Mouse (Mus musculus) subcutaneous adipose tissue, adult 2 months (tissue): ENCODE results near the gene Irs4. TPM values are rescaled to one million over a fixed set of nuclear protein-coding genes. Genes with fewer than 3 reads are reported as not detected.

Experiments
- polyA plus RNA-seq: library from polyadenylated mRNA; depleted of rRNA; stranded (reverse); fragments of >200 nt; gene quantifications from 2 replicates; pipeline ENCODE4 v1.2.3, GENCODE M21; 2012; ENCODE audit warnings: low replicate concordance; rRNA removed

The Irs4 gene
- polyA plus RNA-seq = 0.31 TPM in 1 of 2 replicates, not detected in the other

GRCm38 (mm10) chrX:141724937-141725918 lies at the start of gene Irs4:
Gene Irs4 (minus strand): TSS chrX:141725263.

Other genes starting within 250 kb of the Irs4 start
- 3.1 and 23.5 TPM in 2 replicates for gene Col4a5, start 249.9 kb downstream of the Irs4 start, polyA plus RNA-seq
- gene Gm15294, start 150.0 kb upstream of the Irs4 start, polyA plus RNA-seq = 0.13 TPM in 1 of 2 replicates, not detected in the other